Mouse (Mus musculus): ENCODE results near the gene Per2.

DNA sequence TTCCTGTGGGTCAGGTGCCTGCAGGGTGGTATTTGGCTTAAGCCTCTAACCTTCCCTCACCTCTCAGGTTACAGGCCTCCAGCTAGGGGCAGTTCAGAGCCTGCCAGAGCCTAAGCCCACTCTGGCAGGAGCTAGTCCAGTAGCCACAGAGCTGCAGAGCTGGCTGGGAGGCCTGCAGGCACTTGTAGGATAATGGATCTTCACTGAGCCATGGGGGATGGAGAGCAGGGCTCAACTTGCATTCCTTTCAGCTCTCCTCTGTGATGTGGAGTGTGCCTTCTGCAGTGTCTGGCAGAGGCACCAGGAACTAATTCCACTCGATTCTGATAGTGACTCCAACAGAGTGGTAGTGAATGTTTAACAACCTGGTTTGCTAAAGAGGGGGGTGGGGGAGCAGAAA is 6.1 kb upstream of the Per2 start:
- TF ChIP-seq CTCF (IDR thresholded peaks at IDR 0.05; ENCODE audit: low read depth): no peak
- TF ChIP-seq EP300 (optimal IDR thresholded peaks at IDR 0.05): no peak
